10 mouse cellular contexts compared by ENCODE assay signal in the genomic region with DNA sequence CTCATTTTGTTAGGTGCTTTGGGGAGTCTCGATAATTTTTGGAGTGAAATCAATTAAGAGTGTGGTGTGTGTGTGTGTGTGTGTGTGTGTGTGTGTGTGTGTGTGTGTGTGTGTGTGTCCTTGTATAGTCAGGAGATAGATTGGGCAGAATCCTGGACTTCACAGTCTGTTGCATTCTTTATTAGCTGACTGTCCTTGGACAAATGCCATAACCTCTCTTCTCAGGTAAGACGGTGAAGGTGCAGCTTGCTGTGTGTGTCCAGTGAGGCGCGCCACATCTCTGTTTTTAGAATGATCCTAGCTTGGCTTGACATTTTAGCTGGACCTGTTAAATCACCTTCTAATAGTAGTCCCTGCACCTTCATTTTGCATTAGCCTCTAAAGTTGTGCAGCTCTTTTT.
"Had no signal": no experiment of that assay in that cellular context is flagged by ENCODE, and none has a peak within 500 bp of the region (broad histone marks: within the 10 kb centered on the region; RNA-seq: fewer than 3 reads in every experiment).

No protein-coding gene starts in this region.

- H3K9me3 ChIP-seq: limb, embryonic 13.5 days; midbrain, embryonic 12.5 days had no signal

- DNase-seq: left cerebral cortex, postnatal 4 days; lung, adult 18-20 months; thymus, postnatal 14 days had no signal

- H3K4me3 ChIP-seq: limb, embryonic 13.5 days; midbrain, embryonic 12.5 days had no signal

- H3K36me3 ChIP-seq: limb, embryonic 13.5 days; midbrain, embryonic 12.5 days had no signal

- H3K27me3 ChIP-seq: limb, embryonic 13.5 days had no signal

- H3K4me1 ChIP-seq: limb, embryonic 13.5 days had no signal

- ATAC-seq: inflammation-experienced regulatory T-cells, adult 6 months; intestine, postnatal 0 days; midbrain, embryonic 16.5 days had no signal

- H3K9ac ChIP-seq: limb, embryonic 13.5 days; liver, embryonic 14.5 days; midbrain, embryonic 12.5 days had no signal

- H3K27ac ChIP-seq: limb, embryonic 13.5 days; liver, embryonic 14.5 days; midbrain, embryonic 12.5 days; stomach, postnatal 0 days had no signal

- H3K4me2 ChIP-seq: limb, embryonic 13.5 days; midbrain, embryonic 12.5 days had no signal
